Mouse (Mus musculus) kidney, adult 2 months (tissue): ENCODE data around the gene Cabp1.

Experiments used
- CTCF ChIP-seq: fragments of 200-500 bp; conservative IDR thresholded peaks from 2 replicates; pipeline ENCODE4 v1.5.1; 2011; ENCODE audit warnings: low read depth, mild to moderate bottlenecking, control low read depth, low read length, moderate library complexity, mixed read lengths; ENCODE audit not compliant: insufficient read depth, insufficient read length
- POLR2A ChIP-seq: fragments of 200-500 bp; IDR thresholded peaks from one replicate; pipeline ENCODE4 v1.6.1; 2011; ENCODE audit warnings: low read depth, low read length, control low read depth

GRCm38 (mm10) chr5:115159165-115159564 is 35.0 kb downstream of the Cabp1 start:
- TF ChIP-seq POLR2A (no peak), CTCF (no peak)
